Mouse (Mus musculus) neural tube, embryonic 15.5 days (tissue): ENCODE data around the gene Fam81a. TPM values are rescaled to one million over a fixed set of nuclear protein-coding genes. Genes with fewer than 3 reads are reported as not detected.

Experiments used
- ATAC-seq: fragments of 200-750 bp; cut with Nextera tagmentation; 2 replicates; pipeline ENCODE4 v1.8.0; 2017; ENCODE audit warnings: mild to moderate bottlenecking, moderate TSS enrichment, moderate library complexity; ENCODE audit not compliant: low FRiP score
- H3K27ac ChIP-seq: fragments of 300-500 bp; sonication (generic); replicated peaks from 2 replicates; pipeline ENCODE4 v1.5.1; 2015; ENCODE audit warnings: mild to moderate bottlenecking, inconsistent platforms
- H3K27me3 ChIP-seq: fragments of 300-500 bp; sonication (generic); replicated peaks from 2 replicates; pipeline ENCODE4 v1.6.1; 2015; ENCODE audit warnings: inconsistent platforms
- H3K36me3 ChIP-seq: fragments of 300-500 bp; sonication (generic); 2 replicates; pipeline ENCODE4 v1.6.1; 2015; ENCODE audit warnings: inconsistent platforms
- H3K4me1 ChIP-seq: fragments of 300-500 bp; sonication (generic); 2 replicates; pipeline ENCODE4 v1.6.1; 2015; ENCODE audit warnings: inconsistent platforms
- H3K4me2 ChIP-seq: fragments of 300-500 bp; sonication (generic); 2 replicates; pipeline ENCODE4 v1.6.1; 2015; ENCODE audit warnings: inconsistent platforms, mild to moderate bottlenecking, moderate library complexity
- H3K4me3 ChIP-seq: fragments of 300-500 bp; sonication (generic); replicated peaks from 2 replicates; pipeline ENCODE4 v1.5.1; 2015; ENCODE audit warnings: mild to moderate bottlenecking, inconsistent platforms
- H3K9ac ChIP-seq: fragments of 300-500 bp; sonication (generic); replicated peaks from 2 replicates; pipeline ENCODE4 v1.6.1; 2015; ENCODE audit warnings: mild to moderate bottlenecking, inconsistent platforms
- H3K9me3 ChIP-seq: fragments of 300-500 bp; sonication (generic); replicated peaks from 2 replicates; pipeline ENCODE4 v1.6.1; 2016; ENCODE audit warnings: inconsistent platforms
- WGBS: fragments of 180-500 bp; shearing (Covaris S2); methylation state at CpG from one replicate; pipeline ENCODE4 v1.1.7; 2015; ENCODE audit warnings: mixed read lengths; 5-methylcytosine and 5-hydroxymethylcytosine counted together
- polyA plus RNA-seq: library from polyadenylated mRNA; unstranded; fragments of >200 nt; fragmentation: Nextera tagmentation; extraction: Ambion mirVana; gene quantifications from 2 replicates; pipeline ENCODE4 v1.2.1, GENCODE M21; 2015

The Fam81a gene
- polyA plus RNA-seq, 1 experiment from 2014 or later: 9.5 TPM

DNA sequence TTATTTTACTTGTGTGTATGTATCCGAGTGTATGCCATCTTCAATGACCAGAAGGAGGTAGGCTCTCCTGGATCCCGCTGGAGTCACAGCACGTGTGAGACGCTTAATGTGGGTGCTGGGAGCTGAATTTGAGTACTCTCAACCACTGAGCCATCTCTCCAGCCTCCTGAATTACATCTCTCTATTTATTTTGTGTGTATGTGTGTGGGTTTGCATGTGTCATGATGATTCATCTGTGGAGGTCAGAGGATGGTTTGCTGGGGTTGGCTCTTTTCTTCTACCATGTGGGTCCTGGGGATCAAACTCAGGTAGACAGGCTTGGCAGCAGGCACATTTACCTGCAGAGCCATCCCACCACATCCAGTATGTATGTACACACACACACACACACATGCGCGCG, 60.6 kb downstream of the Fam81a start:
- 96% methylated on average over 7 of the region's 7 CpGs for WGBS
- Histone ChIP-seq H3K4me1 (0 out of 2 replicates have a peak, but pooled peaks cover 3% of the 10 kb centered on the region), H3K9me3 (no peaks in the 10 kb centered on the region), H3K27ac (no peak overlapping the region), H3K9ac (no peak overlapping the region), H3K4me2 (no peak overlapping the region), H3K4me3 (no peak overlapping the region), H3K36me3 (no peaks in the 10 kb centered on the region), H3K27me3 (no peaks in the 10 kb centered on the region)
- no peak for ATAC-seq

DNA sequence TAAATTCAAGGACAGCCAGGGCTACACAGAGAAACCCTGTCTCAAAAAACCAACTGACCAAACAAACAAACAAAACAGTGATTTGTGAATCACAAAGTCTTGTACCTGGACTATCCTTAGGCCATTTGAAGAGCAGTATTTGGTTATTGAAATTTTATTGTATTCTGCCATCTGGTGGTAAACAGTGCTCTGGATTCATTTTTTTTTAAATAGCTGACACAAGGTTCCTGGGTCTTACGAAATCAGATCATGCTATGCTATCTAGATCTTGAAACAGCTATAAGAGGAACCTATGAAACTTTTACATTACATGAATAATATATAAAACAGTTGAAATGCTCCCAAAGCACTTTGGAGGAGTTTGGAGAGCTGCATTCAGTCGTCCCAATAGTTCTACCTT, 61.4 kb downstream of the Fam81a start:
- Histone ChIP-seq H3K4me2 (no peak overlapping the region), H3K27ac (no peak overlapping the region), H3K27me3 (no peaks in the 10 kb centered on the region), H3K9ac (no peak overlapping the region), H3K36me3 (no peaks in the 10 kb centered on the region), H3K9me3 (no peaks in the 10 kb centered on the region), H3K4me1 (no peaks in the 10 kb centered on the region), H3K4me3 (no peak overlapping the region)
- WGBS: 77% methylated on average over 2 of the region's 2 CpGs
- no peak for ATAC-seq

DNA sequence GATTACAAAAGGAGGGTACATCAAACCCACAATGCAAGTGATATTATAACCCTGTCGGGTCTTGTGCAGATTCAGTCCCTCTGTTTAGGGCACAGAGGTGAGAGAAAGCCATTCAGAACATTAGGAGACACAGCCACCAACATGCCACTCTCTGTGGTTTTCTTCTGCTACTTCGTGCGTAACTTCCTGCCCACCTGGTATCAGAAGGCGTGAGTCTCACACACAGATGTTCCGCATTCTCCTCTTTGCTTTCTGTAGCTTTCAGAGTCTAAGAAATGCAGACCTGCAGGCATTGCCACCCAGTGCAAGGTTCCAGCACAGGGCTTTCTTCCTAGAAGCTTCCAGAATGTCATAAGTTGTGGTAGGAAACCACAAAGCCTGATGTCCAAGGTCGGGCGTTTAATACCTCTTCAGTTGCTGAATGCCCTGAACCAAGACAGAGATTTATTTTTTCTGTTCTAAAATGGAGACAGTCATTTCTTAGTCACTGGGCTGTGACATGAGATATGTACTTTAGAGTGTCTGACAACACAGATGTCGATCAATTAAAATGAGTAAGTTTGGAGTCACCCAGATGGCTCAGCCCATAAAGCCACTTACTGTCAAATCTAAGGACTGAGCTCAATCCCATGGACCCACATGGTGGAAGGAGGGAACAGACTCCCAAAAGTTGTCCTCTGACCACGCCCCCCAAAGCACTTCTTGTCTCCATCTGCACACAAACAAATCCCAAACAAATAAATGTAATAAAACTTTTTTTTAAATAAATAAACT, 62.1 kb downstream of the Fam81a start:
- ATAC-seq: no peak
- WGBS: 87% methylated on average over 9 of the region's 9 CpGs
- Histone ChIP-seq H3K4me2 (no peak overlapping the region), H3K27me3 (no peaks in the 10 kb centered on the region), H3K4me3 (no peak overlapping the region), H3K36me3 (no peaks in the 10 kb centered on the region), H3K9me3 (no peaks in the 10 kb centered on the region), H3K4me1 (no peaks in the 10 kb centered on the region), H3K9ac (no peak overlapping the region), H3K27ac (no peak overlapping the region)

GRCm38 (mm10) chr9:70078034-70078433, 64.3 kb downstream of the Fam81a start:
- Histone ChIP-seq H3K9ac (no peak overlapping the region), H3K9me3 (no peaks in the 10 kb centered on the region), H3K4me1 (no peaks in the 10 kb centered on the region), H3K36me3 (no peaks in the 10 kb centered on the region), H3K27ac (no peak overlapping the region), H3K27me3 (no peaks in the 10 kb centered on the region), H3K4me2 (no peak overlapping the region), H3K4me3 (no peak overlapping the region)
- no peak for ATAC-seq
- WGBS: 89% methylated on average over 3 of the region's 3 CpGs

GRCm38 (mm10) chr9:70077170-70077569, 65.2 kb downstream of the Fam81a start:
- H3K27ac ChIP-seq: no peak overlapping the region
- no peak for ATAC-seq
- no peaks in the 10 kb centered on the region for H3K9me3 ChIP-seq
- 69% methylated on average over 7 of the region's 7 CpGs for WGBS
- no peak overlapping the region for H3K9ac ChIP-seq
- H3K36me3 ChIP-seq: no peaks in the 10 kb centered on the region
- H3K4me3 ChIP-seq: no peak overlapping the region
- H3K27me3 ChIP-seq: no peaks in the 10 kb centered on the region
- H3K4me2 ChIP-seq: no peak overlapping the region
- H3K4me1 ChIP-seq: no peaks in the 10 kb centered on the region

DNA sequence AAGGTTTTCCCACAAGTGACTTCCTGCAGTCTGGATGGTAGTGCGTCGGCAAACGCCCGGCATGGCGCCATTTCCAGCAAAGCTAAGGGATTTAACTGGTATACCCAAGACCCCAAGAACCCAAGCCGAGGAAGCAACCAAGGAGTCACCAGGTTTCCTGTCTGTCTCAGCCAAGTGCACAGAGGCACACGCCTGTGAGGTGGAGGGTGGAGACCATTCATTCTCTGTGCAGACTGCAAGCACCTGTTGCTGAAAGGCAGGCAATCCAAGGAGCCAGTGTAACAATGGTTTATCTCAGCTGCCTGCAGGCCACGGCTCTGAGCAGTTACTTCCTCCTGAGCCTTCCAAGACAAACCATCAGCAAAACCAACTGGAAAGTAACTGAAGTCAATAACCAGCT, 70.0 kb downstream of the Fam81a start:
- WGBS: 91% methylated on average over 8 of the region's 8 CpGs
- H3K27me3 ChIP-seq: no peaks in the 10 kb centered on the region
- no peaks in the 10 kb centered on the region for H3K9me3 ChIP-seq
- H3K4me3 ChIP-seq: no peak overlapping the region
- no peak overlapping the region for H3K9ac ChIP-seq
- 0 out of 2 replicates have a peak, but pooled peaks cover 5% of the 10 kb centered on the region for H3K4me1 ChIP-seq
- H3K27ac ChIP-seq: no peak overlapping the region
- no peak overlapping the region for H3K4me2 ChIP-seq
- no peak for ATAC-seq
- H3K36me3 ChIP-seq: no peaks in the 10 kb centered on the region

GRCm38 (mm10) chr9:70069961-70070435, 72.4 kb downstream of the Fam81a start:
- Histone ChIP-seq H3K27me3 (no peaks in the 10 kb centered on the region), H3K4me1 (0 out of 2 replicates have a peak, but pooled peaks cover 5% of the 10 kb centered on the region), H3K36me3 (no peaks in the 10 kb centered on the region), H3K4me2 (no peak overlapping the region), H3K4me3 (no peak overlapping the region), H3K9me3 (no peaks in the 10 kb centered on the region), H3K9ac (no peak overlapping the region), H3K27ac (no peak overlapping the region)
- WGBS: 55% methylated on average over 8 of the region's 8 CpGs
- no peak for ATAC-seq

DNA sequence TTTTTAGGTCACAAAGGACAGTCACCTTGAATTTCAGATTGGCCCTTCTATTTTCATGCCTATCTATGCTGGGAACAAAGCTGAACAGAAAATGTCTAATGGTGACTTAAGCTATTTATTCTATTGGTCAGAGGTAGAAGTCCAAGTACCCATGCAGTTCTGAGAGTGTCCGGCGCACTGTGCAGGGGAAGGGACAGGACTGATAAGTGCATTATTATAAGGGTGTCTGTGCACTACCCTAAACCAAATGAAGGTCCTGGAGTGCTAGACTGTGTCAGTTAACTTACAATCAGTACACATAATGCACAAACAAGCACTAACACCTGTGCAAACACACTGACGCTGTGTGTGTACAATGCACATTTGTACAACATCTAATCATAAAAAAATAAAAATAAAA, 74.9 kb downstream of the Fam81a start:
- Histone ChIP-seq H3K9ac (no peak overlapping the region), H3K36me3 (no peaks in the 10 kb centered on the region), H3K4me3 (no peak overlapping the region), H3K9me3 (no peaks in the 10 kb centered on the region), H3K4me2 (no peak overlapping the region), H3K4me1 (0 out of 2 replicates have a peak, but pooled peaks cover 5% of the 10 kb centered on the region), H3K27ac (no peak overlapping the region), H3K27me3 (no peaks in the 10 kb centered on the region)
- 94% methylated on average over 3 of the region's 3 CpGs for WGBS
- no peak for ATAC-seq

DNA sequence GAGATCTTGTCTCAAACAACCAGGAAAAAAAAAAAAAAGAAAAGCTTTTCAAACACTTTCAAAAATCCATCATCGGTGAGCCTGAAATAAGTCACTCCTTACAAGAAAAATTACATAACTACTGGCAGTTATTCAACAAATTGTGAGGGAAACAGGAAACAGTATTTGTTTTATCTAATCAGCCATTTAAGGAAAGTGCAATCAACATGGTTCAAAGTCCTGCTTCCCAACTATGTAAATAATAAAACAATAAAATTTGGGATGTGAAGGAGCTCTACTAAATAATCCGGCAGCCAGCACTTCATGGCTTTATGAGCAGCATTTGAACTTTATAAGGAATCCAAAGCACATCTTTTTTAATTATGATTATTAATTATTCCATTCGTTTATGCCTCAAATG, 80.3 kb downstream of the Fam81a start:
- Histone ChIP-seq H3K27me3 (no peaks in the 10 kb centered on the region), H3K4me2 (no peak overlapping the region), H3K27ac (no peak overlapping the region), H3K4me1 (no peaks in the 10 kb centered on the region), H3K9me3 (no peaks in the 10 kb centered on the region), H3K36me3 (no peaks in the 10 kb centered on the region), H3K9ac (no peak overlapping the region), H3K4me3 (no peak overlapping the region)
- WGBS: 82% methylated on average over 3 of the region's 3 CpGs
- no peak for ATAC-seq

DNA sequence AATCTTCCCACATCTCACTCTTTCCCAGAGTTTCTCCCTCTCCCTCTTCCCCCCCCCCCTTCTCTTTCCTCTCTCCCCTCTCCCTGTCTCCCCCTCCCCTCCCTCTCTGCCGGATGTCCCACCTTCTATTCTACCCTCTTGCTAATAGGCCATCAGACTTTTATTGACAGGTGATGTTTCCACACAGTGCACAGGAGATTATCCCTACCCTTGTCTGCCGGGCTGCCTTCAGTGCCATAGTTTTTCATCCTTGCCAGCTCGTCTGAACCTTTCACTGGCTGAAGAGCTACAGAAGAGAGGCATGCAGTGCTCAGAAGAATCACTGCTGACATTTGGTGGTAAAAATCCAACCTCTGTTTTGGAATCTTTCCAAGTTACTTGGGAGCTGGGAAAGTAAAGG, 88.9 kb downstream of the Fam81a start:
- Histone ChIP-seq H3K4me2 (no peak overlapping the region), H3K9me3 (no peaks in the 10 kb centered on the region), H3K27ac (no peak overlapping the region), H3K4me3 (no peak overlapping the region), H3K27me3 (no peaks in the 10 kb centered on the region), H3K9ac (no peak overlapping the region), H3K36me3 (no peaks in the 10 kb centered on the region), H3K4me1 (peaks cover 5% of the 10 kb centered on the region; the same call in 1 of the 2 replicates)
- no peak for ATAC-seq
- 41% methylated on average over 3 of the region's 3 CpGs for WGBS

- peaks cover 5% of the 10 kb centered on the region; the same call in 1 of the 2 replicates for H3K4me1 ChIP-seq
- H3K9ac ChIP-seq: no peak overlapping the region
- ATAC-seq: no peak
- H3K4me2 ChIP-seq: no peak overlapping the region
- no peaks in the 10 kb centered on the region for H3K27me3 ChIP-seq
- no peak overlapping the region for H3K27ac ChIP-seq
- H3K4me3 ChIP-seq: no peak overlapping the region
- H3K36me3 ChIP-seq: no peaks in the 10 kb centered on the region
- WGBS: 49% methylated on average over 3 of the region's 3 CpGs
- no peaks in the 10 kb centered on the region for H3K9me3 ChIP-seq
These were observed 89.6 kb downstream of the Fam81a start for GRCm38 (mm10) chr9:70052730-70053129.

DNA sequence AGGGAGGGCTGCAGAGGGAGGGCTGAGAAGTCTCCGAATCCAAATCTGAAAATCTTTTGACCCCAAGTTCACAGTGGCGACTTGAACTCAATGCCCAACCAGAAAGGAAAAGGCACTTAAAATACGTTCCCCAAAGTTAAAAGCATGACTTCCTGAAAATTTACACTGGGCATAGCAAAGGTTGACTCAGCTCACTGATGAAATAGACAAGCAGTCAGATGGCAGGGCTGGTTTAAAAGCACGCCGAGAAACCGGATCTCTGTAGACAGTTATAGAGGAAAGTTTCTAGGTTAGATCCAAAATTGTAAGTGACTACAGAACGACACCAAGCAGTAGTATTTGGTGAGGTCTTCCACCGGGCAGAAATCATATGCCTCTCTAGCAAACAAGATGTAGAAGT, 92.5 kb downstream of the Fam81a start:
- Histone ChIP-seq H3K27me3 (no peaks in the 10 kb centered on the region), H3K27ac (no peak overlapping the region), H3K4me2 (no peak overlapping the region), H3K36me3 (no peaks in the 10 kb centered on the region), H3K4me1 (peaks cover 5% of the 10 kb centered on the region; the same call in 1 of the 2 replicates), H3K4me3 (no peak overlapping the region), H3K9ac (no peak overlapping the region), H3K9me3 (no peaks in the 10 kb centered on the region)
- ATAC-seq: no peak
- 62% methylated on average over 8 of the region's 8 CpGs for WGBS
